Mouse (Mus musculus) brain, embryonic 14.5 days (tissue): ENCODE data around the gene Gm28035. TPM values are rescaled to one million over a fixed set of nuclear protein-coding genes. Genes with fewer than 3 reads are reported as not detected.

Source experiments
- DNase-seq: peaks from one replicate; pipeline ENCODE4 v3.0.0-alpha.2; 2011; ENCODE audit warnings: low read depth
- CTCF ChIP-seq: fragments of 200-500 bp; IDR thresholded peaks from 2 replicates; pipeline ENCODE4 v1.5.1; 2012; ENCODE audit warnings: inconsistent platforms, mild to moderate bottlenecking, moderate library complexity, borderline replicate concordance; ENCODE audit not compliant: insufficient read depth, insufficient read length; ENCODE audit errors: extremely low read depth
- POLR2A ChIP-seq: fragments of 200-500 bp; IDR thresholded peaks from 2 replicates; pipeline ENCODE4 v1.6.1; 2012; ENCODE audit warnings: mild to moderate bottlenecking, inconsistent platforms, borderline replicate concordance; ENCODE audit not compliant: poor library complexity, insufficient read depth, insufficient read length, severe bottlenecking; ENCODE audit errors: extremely low read depth
- polyA plus RNA-seq: library from polyadenylated mRNA; depleted of rRNA; stranded (reverse); fragments of >200 nt; gene quantifications from 2 replicates; pipeline ENCODE4 v1.2.3, GENCODE M21; 2012

The Gm28035 gene
- polyA plus RNA-seq, 1 experiment = 14.8 TPM

DNA sequence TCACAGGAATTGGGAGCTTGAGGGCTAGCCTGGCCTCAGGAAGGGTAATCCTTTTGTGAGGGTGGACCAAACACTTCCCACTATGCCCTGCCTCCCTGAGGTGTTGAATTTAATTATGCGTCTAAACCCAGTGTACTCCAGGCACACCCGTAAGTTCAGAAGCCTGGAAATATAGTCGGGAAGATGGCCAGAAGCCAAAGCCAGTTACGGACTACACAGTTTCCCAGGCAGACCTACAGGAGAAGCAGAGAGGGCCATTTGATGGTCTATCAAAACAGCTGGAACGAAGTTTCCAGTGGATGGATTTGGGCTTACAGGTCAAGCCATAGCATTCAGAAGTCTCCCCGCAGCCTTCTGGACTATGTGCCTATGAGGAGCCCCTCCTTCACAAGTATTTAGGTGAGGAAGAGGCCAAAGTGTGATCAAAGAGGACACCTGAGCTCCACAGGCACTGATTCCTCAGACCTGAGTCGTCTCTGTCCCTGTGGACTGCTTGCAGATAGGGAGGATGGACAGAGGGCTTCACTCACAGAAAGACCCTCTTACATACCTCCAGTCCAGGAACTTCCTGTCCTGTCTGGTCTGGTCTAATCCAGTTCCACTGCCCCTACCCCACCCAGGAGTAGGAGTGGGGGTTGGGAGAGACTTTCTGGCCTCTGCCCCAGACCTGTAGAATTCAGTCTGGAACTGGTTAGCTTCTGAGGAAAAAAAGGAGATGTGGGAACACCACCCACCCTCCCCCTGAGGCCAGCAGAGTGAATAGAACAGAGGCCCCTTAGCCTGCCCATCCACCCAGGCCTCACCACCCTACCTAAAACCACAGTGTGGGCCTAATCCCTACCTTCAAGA is 24.5 kb downstream of the Gm28035 start:
- peak; percentile 17 for DNase-seq
- TF ChIP-seq POLR2A (no peak), CTCF (no peak)

DNA sequence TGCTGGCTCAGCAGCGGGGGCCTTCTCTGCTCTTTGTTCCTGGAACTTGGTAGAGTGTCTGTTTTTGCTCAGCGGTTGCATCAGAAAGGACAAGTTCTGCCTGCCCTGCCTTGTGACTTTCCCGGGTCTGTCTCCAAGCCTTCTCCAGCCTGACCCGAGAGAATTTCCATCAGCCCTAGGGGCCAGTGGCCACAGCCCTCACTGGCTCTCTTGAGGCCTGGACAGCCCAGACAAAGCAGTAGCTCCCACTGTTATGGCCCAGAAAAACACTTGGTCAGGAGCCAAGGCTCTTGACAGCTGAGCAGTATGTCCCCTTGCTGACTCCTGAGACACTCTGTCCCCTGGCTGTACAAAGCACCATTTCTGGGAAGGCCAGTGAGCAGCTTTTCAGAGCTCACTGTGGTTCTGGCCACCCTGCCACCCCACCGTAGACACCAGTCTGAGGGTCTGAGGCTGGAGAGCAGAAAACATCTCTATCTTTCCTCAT is 25.4 kb downstream of the Gm28035 start, which contains the start of gene Phyhd1:
Gene Phyhd1 (plus strand): TSS at position 437 of the 487 bp plus-strand sequence.
- DNase-seq = peak; percentile 64
- TF ChIP-seq POLR2A = no peak
- TF ChIP-seq CTCF = no peak

- DNase-seq = peak; percentile 71
- no peak for TF ChIP-seq CTCF
- TF ChIP-seq POLR2A = no peak
These were observed 26.1 kb downstream of the Gm28035 start for GRCm38 (mm10) chr2:30266392-30266941.

DNA sequence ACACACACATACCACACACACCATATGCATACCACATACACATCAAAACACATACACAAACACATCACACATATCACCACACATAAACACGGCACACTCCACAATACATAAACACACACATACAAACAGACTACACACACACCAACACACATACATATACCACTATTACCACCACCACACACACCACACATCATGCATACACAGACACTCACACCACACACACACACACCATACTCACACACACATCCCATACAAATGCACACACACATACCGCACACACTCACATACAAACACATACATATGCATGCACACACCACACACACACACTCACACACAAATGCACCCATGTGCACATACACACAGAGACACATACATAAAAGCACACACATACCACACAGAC is 27.1 kb downstream of the Gm28035 start:
- no peak for DNase-seq

DNA sequence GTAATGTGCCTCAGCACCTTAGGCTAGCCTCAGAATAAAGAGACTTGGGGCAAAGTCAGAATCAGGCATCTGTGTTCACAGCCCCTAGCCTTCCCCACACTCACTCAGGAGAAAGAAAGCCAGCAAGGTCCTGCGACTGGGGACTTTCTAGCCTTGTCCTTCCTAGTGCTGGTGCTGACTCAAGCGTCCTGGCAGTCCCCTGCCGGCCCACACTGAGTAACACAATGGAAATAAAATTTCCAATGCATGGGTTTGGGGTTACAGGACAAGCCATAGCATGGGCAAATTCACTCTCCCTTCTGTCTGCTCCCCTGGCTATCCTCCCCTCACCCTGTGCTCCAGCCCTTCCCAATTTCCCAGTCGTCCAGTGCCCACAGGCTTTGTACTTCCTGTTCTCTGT is 28.0 kb downstream of the Gm28035 start:
- TF ChIP-seq CTCF (no peak), POLR2A (no peak)
- DNase-seq = no peak

More for the DNA sequence above, 27.1 kb downstream of the Gm28035 start:
- TF ChIP-seq POLR2A (no peak), CTCF (no peak)

DNA sequence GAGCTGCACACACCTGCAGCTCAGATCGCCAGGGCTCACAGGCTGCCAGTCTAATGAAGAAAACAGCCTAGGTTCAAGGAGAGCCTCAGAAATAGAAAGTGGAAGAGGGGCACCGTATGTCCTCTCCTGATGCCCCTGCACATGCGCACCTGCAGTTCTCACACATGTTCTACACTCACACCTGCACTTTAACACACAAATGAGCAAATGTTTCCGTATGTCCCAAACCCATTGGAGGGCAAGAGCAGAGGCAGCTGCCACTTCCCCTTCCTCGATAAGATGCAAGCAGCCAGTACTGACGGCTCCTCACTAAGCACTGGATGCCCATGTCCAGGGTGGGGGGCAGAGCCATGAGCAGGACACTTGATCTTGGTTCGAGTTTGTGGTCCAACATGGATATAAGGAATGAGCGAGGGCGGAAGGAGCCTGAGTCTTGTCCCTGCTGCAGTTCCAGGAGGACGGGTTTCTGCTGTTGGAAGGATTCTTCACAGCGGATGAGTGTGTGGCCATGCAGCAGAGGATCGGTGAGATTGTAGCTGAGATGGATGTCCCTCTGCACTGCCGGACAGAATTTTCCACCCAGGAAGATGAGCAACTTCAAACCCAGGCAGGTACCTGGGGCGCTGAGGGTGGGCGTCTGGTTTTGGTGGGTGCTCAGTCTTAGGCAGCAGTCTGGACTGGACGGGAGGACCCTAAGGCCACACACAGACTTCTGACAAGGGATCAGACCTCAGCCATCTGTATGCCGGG is 29.0 kb downstream of the Gm28035 start:
- no peak for DNase-seq
- TF ChIP-seq POLR2A (no peak), CTCF (no peak)

DNA sequence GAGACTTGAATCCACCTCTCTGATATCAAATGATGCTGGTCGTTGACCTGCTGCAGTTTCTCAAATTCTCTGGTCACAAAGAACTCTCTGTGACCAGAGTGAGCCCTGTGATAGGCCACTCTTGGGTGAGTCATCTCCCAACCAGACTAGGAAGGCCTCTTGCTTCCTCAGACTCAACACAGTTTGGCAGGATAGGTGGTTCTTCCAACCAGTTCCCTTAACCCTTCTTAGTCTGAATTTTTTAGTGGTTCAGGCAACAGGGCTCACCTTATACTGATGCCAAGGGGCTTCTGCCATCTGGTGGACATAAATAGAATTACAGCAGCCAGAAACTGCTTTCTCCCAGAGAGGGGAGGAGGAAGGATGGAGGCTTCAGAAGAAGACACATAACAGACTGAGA is 29.8 kb downstream of the Gm28035 start:
- no peak for TF ChIP-seq POLR2A
- TF ChIP-seq CTCF = peak; percentile 83; the same call in 1 of the 2 replicates
- DNase-seq = peak; percentile 82

DNA sequence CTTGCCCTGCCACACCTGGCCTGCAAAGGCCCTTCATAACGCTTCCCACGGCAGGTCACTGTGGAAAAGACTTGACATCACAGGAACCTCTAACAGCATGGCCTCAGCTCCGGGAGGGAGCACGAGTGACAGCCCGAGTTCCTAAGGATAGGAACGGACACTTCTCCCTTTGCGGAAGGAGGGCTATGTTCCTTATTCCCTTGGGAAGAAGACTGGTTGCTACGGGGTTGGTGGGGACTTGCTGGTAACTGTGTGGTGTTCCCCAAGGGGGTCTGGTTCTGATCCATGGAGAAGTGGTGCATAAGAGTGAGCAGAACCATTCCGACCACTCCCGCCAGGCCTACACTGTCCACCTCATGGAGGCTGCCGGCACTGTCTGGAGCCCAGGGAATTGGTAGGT is 40.4 kb downstream of the Gm28035 start, which contains the start of gene Gm28038:
Gene Gm28038 (plus strand): TSS at position 301 of the 400 bp plus-strand sequence.
- TF ChIP-seq POLR2A (no peak), CTCF (no peak)
- no peak for DNase-seq

DNA sequence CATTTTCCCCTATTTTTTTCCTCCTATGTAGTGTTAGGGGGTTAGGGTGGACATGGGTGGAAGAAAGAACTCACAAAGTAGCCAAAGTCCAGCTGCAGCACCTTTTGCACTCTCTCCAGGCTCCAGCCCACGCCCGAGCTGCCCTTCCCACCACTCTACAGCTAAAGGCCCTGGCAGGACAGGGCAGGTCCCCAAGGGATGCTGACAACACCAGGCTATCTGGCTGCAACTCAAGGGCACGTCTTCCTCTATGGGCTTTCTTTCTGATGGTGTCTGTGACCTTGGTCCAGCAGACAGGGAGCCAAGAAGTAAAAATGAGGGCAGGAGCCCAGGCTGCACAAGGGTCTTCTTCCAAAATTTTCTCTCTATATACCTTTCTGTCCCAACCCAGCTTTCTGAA is 41.3 kb downstream of the Gm28035 start:
- TF ChIP-seq CTCF (no peak), POLR2A (no peak)
- DNase-seq = no peak

- TF ChIP-seq CTCF (no peak), POLR2A (no peak)
- no peak for DNase-seq
These were observed 42.8 kb downstream of the Gm28035 start for GRCm38 (mm10) chr2:30283193-30283592.

GRCm38 (mm10) chr2:30285004-30285403 is 44.6 kb downstream of the Gm28035 start:
- no peak for DNase-seq
- TF ChIP-seq POLR2A = no peak
- no peak for TF ChIP-seq CTCF

GRCm38 (mm10) chr2:30285416-30286181 is 45.2 kb downstream of the Gm28035 start:
- no peak for DNase-seq

More at GRCm38 (mm10) chr2:30285416-30286181, 45.2 kb downstream of the Gm28035 start:
- TF ChIP-seq CTCF (no peak), POLR2A (no peak)
